Comparison of ENCODE assay signal across 9 mouse cellular contexts in genomic region chr5:120143941-120144340, GRCm38 (mm10). TPM values are rescaled to one million over a fixed set of nuclear protein-coding genes. Genes with fewer than 3 reads are reported as not detected.
DNase-seq lines count a peak whose midpoint lies in the region; ATAC-seq and TF ChIP-seq lines count a peak whose summit lies in the region.
"Had no signal": no experiment of that assay in that cellular context is flagged by ENCODE, and none has a peak within 500 bp of the region (broad histone marks: within the 10 kb centered on the region; RNA-seq: fewer than 3 reads in every experiment).

No protein-coding gene starts in this region.

- no peak overlapping the region for H3K4me3 ChIP-seq in heart, postnatal 0 days (ENCODE audit: low read depth, low read length)
- H3K4me3 ChIP-seq in spleen, adult 2 months (ENCODE audit: extremely low read depth, insufficient read depth, insufficient read length), result no peak overlapping the region
- H3K4me3 ChIP-seq: forebrain, embryonic 13.5 days had no signal

- no peak for TF ChIP-seq EP300 in heart, postnatal 0 days (IDR thresholded peaks at IDR 0.05; ENCODE audit: low read depth)

- H3K9me3 ChIP-seq in heart, postnatal 0 days (replicated peaks; ENCODE audit: control insufficient read depth, low read length), result no peaks in the 10 kb centered on the region
- H3K9me3 ChIP-seq: forebrain, embryonic 13.5 days had no signal

- TF ChIP-seq POLR2A in spleen, adult 2 months (IDR thresholded peaks at IDR 0.05; ENCODE audit: low read depth, low read length), result no peak

- peak; percentile 33 for TF ChIP-seq CTCF in heart, postnatal 0 days (IDR thresholded peaks at IDR 0.05; ENCODE audit: low read depth)
- TF ChIP-seq CTCF in spleen, adult 2 months (IDR thresholded peaks at IDR 0.05; ENCODE audit: extremely low read depth, insufficient read depth, insufficient read length, insufficient replicate concordance), result peak; percentile 50; the same call in 1 of the 2 replicates

- no peaks in the 10 kb centered on the region for H3K27me3 ChIP-seq in heart, postnatal 0 days (ENCODE audit: control insufficient read depth, insufficient read depth, low read length)
- H3K27me3 ChIP-seq in spleen, adult 2 months (ENCODE audit: control insufficient read depth, insufficient read depth, low read length), result no peaks in the 10 kb centered on the region
- H3K27me3 ChIP-seq: forebrain, embryonic 13.5 days had no signal

- H3K36me3 ChIP-seq in heart, postnatal 0 days (replicated peaks; ENCODE audit: control insufficient read depth, insufficient read depth, low read length), result peaks cover 40% of the 10 kb centered on the region
- peaks cover 29% of the 10 kb centered on the region for H3K36me3 ChIP-seq in spleen, adult 2 months (ENCODE audit: control insufficient read depth, insufficient read depth, low read length)

- ATAC-seq in heart, postnatal 0 days (ENCODE audit: insufficient read depth, low read depth), result no peak
- ATAC-seq in erythroid progenitor cell, adult 5-6 weeks (replicated peaks; ENCODE audit: low FRiP score, poor library complexity, severe bottlenecking), result peak; percentile 53; the same call in 1 of the 2 replicates
- no peak for ATAC-seq in erythroblast, adult 5-6 weeks (replicated peaks; ENCODE audit: low FRiP score, poor library complexity, severe bottlenecking)
- ATAC-seq: forebrain, embryonic 13.5 days had no signal

- no peak for DNase-seq in heart, postnatal 0 days (ENCODE audit: low spot score)
- no peak for DNase-seq in heart, adult 8-10 months (ENCODE audit: low spot score)
- no peak for DNase-seq in spleen, adult 2 months (ENCODE audit: low read depth in 1 of 2, low spot score in 2 of 2)
- no peak for DNase-seq in spleen, adult 12 weeks (ENCODE audit: low spot score)
- peak; percentile 55 for DNase-seq in thymus, postnatal 14 days
- no peak for DNase-seq in frontal cortex, postnatal 14 days (ENCODE audit: low spot score in 2 of 2)

- no peak overlapping the region for H3K4me2 ChIP-seq in heart, postnatal 0 days (ENCODE audit: low read depth, low read length)
- H3K4me2 ChIP-seq: forebrain, embryonic 13.5 days had no signal

- no peak overlapping the region for H3K9ac ChIP-seq in heart, postnatal 0 days (replicated peaks; ENCODE audit: low read depth, low read length)
- H3K9ac ChIP-seq: forebrain, embryonic 13.5 days had no signal

- WGBS in heart, postnatal 0 days, result 53% methylated on average over 7 of the region's 7 CpGs
- 71% methylated on average over 7 of the region's 7 CpGs for WGBS in spleen, adult 2 months

- H3K27ac ChIP-seq in heart, postnatal 0 days (ENCODE audit: low read depth), result no peak overlapping the region
- H3K27ac ChIP-seq in spleen, adult 2 months (ENCODE audit: insufficient read depth, low read length), result no peak overlapping the region
- H3K27ac ChIP-seq: forebrain, embryonic 13.5 days had no signal

- no peaks in the 10 kb centered on the region for H3K4me1 ChIP-seq in heart, postnatal 0 days (ENCODE audit: control insufficient read depth, insufficient read depth)
- no peaks in the 10 kb centered on the region for H3K4me1 ChIP-seq in spleen, adult 2 months (ENCODE audit: control insufficient read depth, insufficient read depth, insufficient read length)

RNA-seq across cellular contexts. Expression of gene Rbm19, which starts 27.7 kb away (rescaled TPM):
- total RNA-seq in heart, postnatal 0 days (2014; rRNA removed; ENCODE audit: low replicate concordance), result 19.5 and 20.8 TPM in 2 replicates
- polyA plus RNA-seq in heart, postnatal 0 days (2015; fragmentation: Nextera tagmentation; extraction: Ambion mirVana), result 10.2 and 10.8 TPM in 2 replicates
- 10 to 100 TPM; 18.9 to 25.9 (median 21.1) TPM for total RNA-seq in heart, adult 8-10 months (2022)
- polyA plus RNA-seq in spleen, adult 2 months (2012; rRNA removed), result 13.3 and 14.7 TPM in 2 replicates
- 2.9 TPM in 1 of 2 replicates, not detected in the other for total RNA-seq in erythroid progenitor cell, adult 5-6 weeks (2015; ENCODE audit: low replicate concordance)
- total RNA-seq in erythroid progenitor cell, adult 5-6 weeks (2017; ENCODE audit: low replicate concordance), result 3.9 and 4.5 TPM in 2 replicates
- 2.1 and 4.0 TPM in 2 replicates for total RNA-seq in erythroblast, adult 5-6 weeks (2015; ENCODE audit: low replicate concordance)
- 3.3 and 4.6 TPM in 2 replicates for total RNA-seq in erythroblast, adult 5-6 weeks (2017; ENCODE audit: low replicate concordance)
